Mouse (Mus musculus) lung, adult 2 months (tissue): Measurements from ENCODE around the gene Kif5a.

Experiments used
- CTCF ChIP-seq: fragments of 200-500 bp; IDR thresholded peaks from 2 replicates; pipeline ENCODE4 v1.5.1; 2011; ENCODE audit warnings: mild to moderate bottlenecking, low read length, control low read depth; ENCODE audit not compliant: insufficient read depth
- POLR2A ChIP-seq: fragments of 200-500 bp; IDR thresholded peaks from 2 replicates; pipeline ENCODE4 v1.6.1; 2011; ENCODE audit warnings: low read depth, mild to moderate bottlenecking, control low read depth, low read length, borderline replicate concordance; ENCODE audit errors: extremely low read depth

DNA sequence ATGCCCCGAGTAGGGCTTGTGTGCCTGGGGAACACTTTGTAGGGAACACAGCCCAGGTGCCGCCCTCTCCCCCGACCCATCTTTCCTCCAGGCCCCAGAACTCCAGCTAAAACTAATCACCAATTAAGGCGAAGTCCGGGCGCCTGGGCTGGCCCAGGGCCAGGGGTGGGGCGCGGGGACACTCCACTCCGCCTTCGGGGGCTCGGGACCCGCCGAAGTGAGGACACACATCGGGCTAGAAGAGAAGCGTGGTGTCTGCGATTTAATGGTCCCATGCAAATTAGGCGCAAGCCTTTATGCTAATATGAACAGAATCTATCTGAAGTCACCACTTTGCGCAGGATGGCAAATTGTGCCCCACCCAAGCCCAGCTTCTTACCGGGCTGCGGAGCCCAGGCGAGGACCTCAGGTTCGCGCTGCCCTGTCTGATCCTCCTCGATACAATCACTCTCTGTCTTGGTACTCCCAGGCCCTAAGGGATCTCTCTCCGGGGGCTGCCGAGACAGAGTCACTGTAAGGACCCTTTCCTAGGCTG is 74.0 kb downstream of the Kif5a start:
- TF ChIP-seq CTCF: no peak
- 0 out of 2 replicates have a peak, but pooled peaks have one; percentile 11 for TF ChIP-seq POLR2A
